Mouse (Mus musculus) adrenal gland, adult 18-20 months (tissue): ENCODE results near the gene Inha. TPM values are rescaled to one million over a fixed set of nuclear protein-coding genes. Genes with fewer than 3 reads are reported as not detected.

Experiments
- DNase-seq, 2 experiments: peaks; one replicate each; pipeline ENCODE4 v3.0.0; 2021 to 2022; ENCODE audit warnings: low spot score in 2 of 2
- long read RNA-seq, 2 experiments: library from polyadenylated mRNA; stranded (forward); transcript quantifications; one replicate each; pipeline ENCODE4 v2.0.0; 2021
- total RNA-seq, 2 experiments: library from RNA; stranded (reverse); gene quantifications; 1 replicate in 1 of 2; 2 replicates in 1 of 2; pipeline ENCODE4 v1.2.3; 2021

The Inha gene
- 10 to 100 TPM; 18.2 to 29.6 TPM for total RNA-seq
- long read RNA-seq, experiment 1, transcript Inha-201 (2 exons, 1,475 nt): major isoform, 23 of 28 reads
- long read RNA-seq, experiment 1, partial matches to known transcripts: 0 of 28 reads
- long read RNA-seq, experiment 1, other reads (novel, unspliced or antisense): 5 of 28 reads
- long read RNA-seq, experiment 2, transcript Inha-201 (2 exons, 1,475 nt): major isoform, 17 of 23 reads
- long read RNA-seq, experiment 2, partial matches to known transcripts: 5 of 23 reads
- long read RNA-seq, experiment 2, other reads (novel, unspliced or antisense): 1 of 23 reads

DNA sequence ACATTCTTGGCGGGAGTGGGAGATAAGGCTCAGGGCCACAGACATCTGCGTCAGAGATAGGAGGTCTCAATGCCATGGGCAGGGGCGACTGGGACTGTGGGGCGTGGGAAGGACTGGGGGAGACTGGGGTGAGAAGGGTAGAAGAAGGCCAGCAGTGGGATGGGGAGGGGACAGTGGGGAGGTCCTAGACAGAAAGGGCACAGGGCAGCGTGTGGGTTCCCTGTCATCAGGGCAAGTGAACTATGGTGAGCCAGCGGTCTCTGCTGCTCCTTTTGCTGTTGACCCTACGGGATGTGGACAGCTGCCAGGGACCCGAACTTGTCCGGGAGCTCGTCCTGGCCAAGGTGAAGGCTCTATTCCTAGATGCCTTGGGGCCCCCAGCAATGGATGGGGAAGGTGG is at the start of gene Inha:
Gene Inha, plus strand, starts transcription at position 72 of the 400 bp plus-strand sequence.
- DNase-seq: no peak

GRCm38 (mm10) chr1:75457710-75458024 is 49.2 kb upstream of the Inha start:
- no peak for DNase-seq

DNA sequence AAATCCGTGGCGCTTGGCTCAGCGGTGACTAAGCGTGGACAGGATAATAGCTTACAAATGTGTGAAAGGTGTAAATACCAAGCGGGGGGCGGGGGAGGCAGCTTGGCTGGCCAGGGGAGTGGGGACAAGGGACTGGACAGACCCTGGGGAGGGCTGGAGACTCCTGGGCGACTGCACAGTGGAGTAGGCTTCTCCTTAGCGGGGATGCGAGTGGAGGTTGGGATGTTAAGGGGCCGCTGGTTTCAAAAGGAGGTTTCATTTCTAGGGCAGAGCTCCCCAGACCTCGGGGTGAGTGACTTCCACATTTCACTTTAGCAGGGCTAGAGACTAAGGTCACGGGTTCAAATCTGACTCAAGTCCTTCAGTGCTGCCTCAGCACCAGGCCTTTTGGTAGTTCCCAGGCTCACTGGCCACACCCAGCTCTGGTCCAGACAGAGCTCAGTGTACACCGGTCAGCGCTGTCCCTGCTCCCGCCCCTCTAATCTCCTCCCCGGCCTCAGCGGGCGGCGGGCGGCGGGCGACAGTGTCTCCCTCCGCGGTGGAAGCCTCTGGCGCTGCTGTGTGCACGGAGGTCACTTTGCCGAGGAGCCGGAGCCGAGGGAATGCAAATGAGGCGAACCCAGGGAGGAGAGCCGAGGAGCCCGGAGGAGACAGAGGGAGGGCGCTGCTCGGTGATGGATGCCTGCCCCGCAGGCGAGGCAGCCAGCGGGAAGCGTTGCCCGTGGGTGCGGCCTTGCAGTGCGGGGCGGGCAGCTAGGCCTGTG is 48.7 kb upstream of the Inha start:
- DNase-seq: no peak

- DNase-seq: no peak
Observed at GRCm38 (mm10) chr1:75458789-75459684, 47.8 kb upstream of the Inha start.

GRCm38 (mm10) chr1:75460297-75460696 is 46.6 kb upstream of the Inha start:
- DNase-seq: no peak

DNA sequence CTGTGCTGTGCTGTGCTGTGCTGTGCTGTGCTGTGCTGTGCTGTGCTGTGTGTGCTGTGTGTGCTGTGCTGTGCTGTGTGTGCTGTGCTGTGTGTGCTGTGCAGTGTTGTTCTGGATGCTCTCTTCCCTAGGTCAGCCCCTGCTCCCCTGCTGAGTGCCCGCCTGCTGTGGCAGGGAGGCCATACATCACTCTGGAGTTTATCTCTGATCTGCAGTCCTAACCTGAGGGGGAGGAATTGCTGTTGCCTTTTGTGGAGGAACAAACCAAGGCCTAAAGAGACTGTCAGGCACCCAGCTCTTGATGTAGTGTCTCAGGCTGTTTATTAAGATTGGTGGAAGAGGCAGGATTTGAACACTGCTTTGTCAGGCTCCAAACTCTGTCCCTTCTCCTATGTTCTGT is 44.2 kb upstream of the Inha start:
- no peak for DNase-seq

DNA sequence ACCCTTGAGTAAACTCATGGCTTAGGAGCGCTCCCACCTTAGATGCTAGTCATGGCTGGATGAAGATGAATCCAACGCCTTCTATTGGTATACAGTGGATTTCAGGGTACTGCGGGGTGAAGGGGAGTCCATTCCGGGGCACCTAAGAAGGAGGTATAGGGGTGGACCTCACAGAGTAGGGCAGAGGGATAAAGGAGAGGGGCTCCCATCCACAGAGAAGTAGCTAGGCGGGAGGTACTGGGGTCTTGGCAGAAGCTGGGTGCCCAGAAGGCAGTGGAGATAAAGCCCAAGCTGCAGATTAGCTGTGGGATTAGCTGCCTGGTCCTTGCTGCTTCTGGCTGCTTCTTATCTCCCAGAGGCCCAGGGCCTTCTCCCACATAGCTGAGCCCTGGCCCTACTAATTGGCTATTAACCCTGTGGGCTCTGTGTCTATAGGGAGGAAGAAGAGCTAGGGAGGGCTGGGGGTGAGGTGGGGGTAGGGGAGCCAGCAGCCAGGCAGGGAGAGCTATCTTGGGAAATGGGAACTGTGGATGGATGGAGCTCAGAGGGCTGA is 43.1 kb upstream of the Inha start:
- DNase-seq: no peak

GRCm38 (mm10) chr1:75467215-75467927 is 39.5 kb upstream of the Inha start:
- peak; percentile 78 to 80 for DNase-seq

DNA sequence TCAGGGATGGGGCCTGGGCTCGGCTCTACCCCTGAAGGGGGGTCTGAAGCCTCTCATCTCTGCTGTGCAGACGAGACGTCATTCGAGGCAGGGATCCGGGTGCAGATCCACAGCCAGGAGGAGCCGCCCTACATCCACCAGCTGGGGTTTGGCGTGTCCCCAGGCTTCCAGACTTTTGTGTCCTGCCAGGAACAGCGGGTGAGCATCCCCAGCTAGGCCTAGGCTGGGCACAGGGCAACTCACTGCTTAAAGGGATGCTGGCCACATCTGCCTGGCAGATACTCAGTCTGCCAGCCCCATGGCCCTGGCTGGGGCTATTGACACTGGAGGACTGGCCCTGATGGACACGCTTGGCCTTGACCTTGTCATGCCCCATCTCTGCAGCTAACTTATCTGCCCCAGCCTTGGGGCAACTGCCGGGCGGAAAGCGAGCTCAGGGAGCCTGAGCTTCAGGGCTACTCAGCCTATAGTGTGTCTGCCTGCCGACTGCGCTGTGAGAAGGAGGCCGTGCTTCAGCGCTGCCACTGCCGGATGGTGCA is 37.5 kb upstream of the Inha start:
- DNase-seq: no peak

DNA sequence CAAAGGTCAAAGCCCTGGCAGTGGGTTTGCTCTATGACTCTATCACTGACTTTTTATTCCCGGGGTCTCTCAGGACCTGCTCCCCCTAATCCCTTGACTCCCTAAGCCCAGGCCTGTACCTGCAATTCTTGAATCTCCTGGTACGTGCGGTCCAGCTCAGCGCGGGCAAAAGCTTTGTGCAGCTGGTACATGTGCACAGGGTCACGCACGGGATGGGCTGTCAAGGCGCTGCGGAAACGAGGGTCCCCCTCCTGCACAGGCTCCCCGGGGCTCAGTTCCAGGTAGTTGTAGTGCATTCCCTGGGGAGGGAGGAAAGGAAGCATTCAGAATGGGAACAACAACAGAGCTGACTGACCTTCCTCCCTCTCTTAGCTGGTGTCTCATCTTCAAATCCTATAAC is 30.4 kb upstream of the Inha start:
- DNase-seq: no peak

- DNase-seq: peak; percentile 80 to 84
Observed at GRCm38 (mm10) chr1:75477264-75477965, 29.5 kb upstream of the Inha start.

- DNase-seq: no peak
Observed at GRCm38 (mm10) chr1:75477966-75478290, 28.9 kb upstream of the Inha start.

DNA sequence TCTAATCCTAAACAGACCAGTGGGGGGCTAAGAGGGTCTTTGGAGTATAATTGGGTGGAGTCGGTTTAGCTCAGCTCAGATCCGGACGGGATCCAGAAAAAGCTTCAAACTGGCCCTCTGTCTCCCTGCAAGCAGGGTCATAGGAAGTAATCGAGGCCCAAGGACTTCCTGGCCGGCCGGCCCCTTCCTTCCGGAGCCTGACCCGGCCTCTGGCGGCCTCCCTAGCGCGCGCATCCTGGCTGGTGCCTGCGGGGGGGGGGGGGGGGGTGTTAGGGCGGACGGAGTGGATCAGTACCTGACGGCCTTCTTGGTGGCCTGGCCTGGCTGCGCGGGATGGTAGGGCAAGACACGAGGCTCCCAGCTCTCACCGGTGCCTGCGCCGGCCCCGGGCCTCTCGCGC is 28.4 kb upstream of the Inha start:
- peak; percentile 36 to 48 for DNase-seq

DNA sequence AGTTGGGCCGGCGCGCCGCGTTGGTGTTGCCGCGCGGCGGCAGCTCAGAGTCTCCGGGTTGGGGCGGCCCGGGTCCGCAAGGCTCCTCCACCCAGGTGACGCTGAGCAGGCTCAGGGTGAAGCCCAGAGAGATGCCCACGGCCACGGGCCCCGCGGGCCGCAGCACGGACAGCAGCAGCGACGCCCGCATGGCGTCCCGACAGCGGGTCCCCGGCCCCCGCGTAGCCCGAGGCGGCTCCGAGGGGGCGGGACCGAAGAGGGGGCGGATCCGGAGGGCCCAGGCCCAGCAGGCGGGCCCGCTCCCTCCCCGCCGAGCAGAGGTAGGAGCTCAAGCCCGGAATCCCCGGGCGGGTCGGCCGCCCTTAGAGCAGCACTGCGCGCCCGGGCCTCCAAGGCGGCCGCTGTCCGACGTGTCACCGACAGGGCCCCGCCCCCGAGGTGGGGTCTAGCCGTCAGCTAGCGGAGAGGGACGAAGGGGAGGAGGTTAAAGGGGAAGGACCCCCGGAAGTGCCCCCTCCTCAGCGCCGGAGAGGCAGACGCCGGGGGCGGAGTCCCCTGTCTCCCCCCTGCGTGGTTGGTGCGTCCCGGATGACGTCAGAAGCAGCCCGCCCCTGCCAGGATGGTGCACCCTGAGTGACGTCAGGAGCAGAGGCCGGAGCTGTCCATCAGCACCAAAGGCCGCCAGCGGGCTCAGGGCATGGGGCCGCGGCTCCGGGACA is 27.8 kb upstream of the Inha start, which contains the start of the genes Chpf and Tmem198:
Gene Chpf, minus strand, starts transcription at position 392 of the 719 bp plus-strand sequence.
Gene Tmem198, plus strand, starts transcription at position 617 of the 719 bp plus-strand sequence.
- peak; percentile 93 to 98 for DNase-seq

DNA sequence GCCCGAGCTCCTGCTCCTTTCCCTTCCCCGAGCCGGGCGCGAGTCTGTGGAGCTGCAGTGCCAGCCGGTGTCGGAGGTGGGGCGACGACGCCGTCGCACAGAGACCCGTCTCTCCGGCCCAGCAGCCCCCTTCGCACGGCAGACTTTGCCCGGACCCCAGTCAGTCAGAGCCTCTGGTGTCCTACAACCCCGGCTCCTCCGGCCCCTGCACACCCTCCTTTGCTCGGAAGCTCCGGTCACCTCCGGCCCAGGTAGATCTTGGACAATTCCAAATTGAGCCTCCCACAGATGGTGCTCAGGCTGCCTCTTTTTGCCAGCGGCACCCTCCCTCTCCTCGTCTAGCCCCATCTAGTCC is 27.3 kb upstream of the Inha start:
- no peak for DNase-seq

GRCm38 (mm10) chr1:75480036-75480435 is 26.8 kb upstream of the Inha start:
- no peak for DNase-seq

GRCm38 (mm10) chr1:75480735-75481134 is 26.1 kb upstream of the Inha start:
- DNase-seq: no peak

DNA sequence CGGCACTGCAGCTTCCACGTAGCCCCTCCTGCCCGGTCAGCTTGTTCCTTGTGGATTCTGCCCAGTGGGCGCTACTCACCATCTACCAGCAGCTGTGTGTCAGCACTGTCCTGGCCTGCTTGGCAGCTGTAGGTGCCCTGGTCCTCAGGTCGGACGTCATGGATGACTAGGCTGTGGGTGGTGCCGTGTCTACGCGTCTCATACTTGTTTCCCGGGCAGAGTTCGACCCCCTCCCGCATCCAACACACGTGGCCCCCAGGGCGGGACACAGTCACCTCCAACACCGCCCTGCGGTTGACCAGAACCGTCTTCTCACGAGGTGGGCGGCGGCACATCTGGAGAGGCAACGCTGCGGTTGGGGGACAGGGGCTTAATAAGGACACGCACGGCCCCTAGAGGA is 20.3 kb upstream of the Inha start:
- no peak for DNase-seq

GRCm38 (mm10) chr1:75487040-75487404 is 19.9 kb upstream of the Inha start:
- no peak for DNase-seq
